Mouse (Mus musculus): ENCODE data around the gene Gm20388.

DNA sequence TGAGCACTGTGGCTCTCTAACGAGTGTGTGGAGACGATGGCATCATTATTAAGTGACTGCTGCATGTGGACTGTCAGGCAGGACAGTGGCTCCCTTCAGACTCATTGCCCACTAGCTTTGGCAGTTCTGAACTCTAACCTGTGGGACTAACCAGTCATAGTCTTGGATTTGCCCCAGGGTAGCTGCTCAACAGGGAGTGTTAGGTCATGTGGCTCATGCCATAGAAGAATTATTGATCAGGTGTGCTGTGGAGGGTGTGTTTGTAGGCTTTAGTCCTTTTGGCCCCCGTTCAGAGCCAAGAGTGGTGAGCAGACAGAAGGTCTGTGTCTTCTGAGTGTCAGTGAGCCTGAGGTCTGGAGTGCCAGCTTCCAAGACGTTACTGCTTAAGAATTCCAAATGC is 2082.3 kb downstream of the Gm20388 start:
- TF ChIP-seq CTCF (IDR thresholded peaks at IDR 0.05; ENCODE audit: low read depth, low read length) (no peak), POLR2A (IDR thresholded peaks at IDR 0.05; ENCODE audit: insufficient read depth, low read length) (no peak)

All from ES-Bruce4 (cell line).